Mouse (Mus musculus): ENCODE measurements at regions not wholly inside any gene's neighbourhood (a gene's known extent, or its start where the extent isn't known, plus 50 kb on each side); places are given as distances from the start of the nearest gene placed in this dataset.
"Not testable (repeated sequence)": the region's sequence is repeated elsewhere in the genome, so short reads cannot be mapped to it uniquely, and the experiment has no call there.

- no peak for DNase-seq
These were observed 3447.1 kb downstream of the 9330182O14Rik start for GRCm38 (mm10) chr15:43581246-43581645.

GRCm38 (mm10) chr15:43585751-43586150 is 3451.6 kb downstream of the 9330182O14Rik start:
- no peak for DNase-seq

- no peak for DNase-seq
These were observed 3453.9 kb downstream of the 9330182O14Rik start for GRCm38 (mm10) chr15:43588021-43588420.

GRCm38 (mm10) chr15:43607700-43608099 is 3473.5 kb downstream of the 9330182O14Rik start:
- DNase-seq: no peak

- DNase-seq: no peak
These were observed 3475.7 kb downstream of the 9330182O14Rik start for GRCm38 (mm10) chr15:43609901-43610300.

- DNase-seq: no peak
These were observed 3480.0 kb downstream of the 9330182O14Rik start for GRCm38 (mm10) chr15:43614004-43614661.

- no peak for DNase-seq
These were observed 3481.6 kb downstream of the 9330182O14Rik start for GRCm38 (mm10) chr15:43615727-43616126.

GRCm38 (mm10) chr15:43624431-43624965 is 3490.3 kb downstream of the 9330182O14Rik start:
- DNase-seq: no peak

GRCm38 (mm10) chr15:43625021-43625510 is 3490.9 kb downstream of the 9330182O14Rik start:
- DNase-seq: no peak

GRCm38 (mm10) chr15:43650818-43651500 is 3516.8 kb downstream of the 9330182O14Rik start:
- DNase-seq: no peak

- no peak for DNase-seq
These were observed 3529.5 kb downstream of the 9330182O14Rik start for GRCm38 (mm10) chr15:43663648-43664047.

GRCm38 (mm10) chr15:43678844-43679243 is 3544.7 kb downstream of the 9330182O14Rik start:
- DNase-seq: peak in 1 of 2 experiments; percentile 1

- DNase-seq: no peak
These were observed 3548.0 kb downstream of the 9330182O14Rik start for GRCm38 (mm10) chr15:43682176-43682575.

- DNase-seq: not testable (repeated sequence)
These were observed 3557.8 kb downstream of the 9330182O14Rik start for GRCm38 (mm10) chr15:43691998-43692397.

- no peak for DNase-seq
These were observed 3561.3 kb downstream of the 9330182O14Rik start for GRCm38 (mm10) chr15:43695451-43695850.

- DNase-seq: no peak
These were observed 3582.9 kb downstream of the 9330182O14Rik start for GRCm38 (mm10) chr15:43717035-43717434.

GRCm38 (mm10) chr15:43717559-43717958 is 3583.4 kb downstream of the 9330182O14Rik start:
- DNase-seq: no peak

GRCm38 (mm10) chr15:43720916-43721315 is 3586.8 kb downstream of the 9330182O14Rik start:
- DNase-seq: no peak

- no peak for DNase-seq
These were observed 3601.5 kb downstream of the 9330182O14Rik start for GRCm38 (mm10) chr15:43735697-43736096.

- DNase-seq: peak in 1 of 2 experiments; percentile 3
These were observed 3624.1 kb downstream of the 9330182O14Rik start for GRCm38 (mm10) chr15:43758256-43758655.

GRCm38 (mm10) chr15:43764606-43765005 is 3630.4 kb downstream of the 9330182O14Rik start:
- no peak for DNase-seq

- peak in 1 of 2 experiments; percentile 9 for DNase-seq
These were observed 3638.6 kb downstream of the 9330182O14Rik start for GRCm38 (mm10) chr15:43772718-43773117.

GRCm38 (mm10) chr15:43782126-43782632 is 3648.0 kb downstream of the 9330182O14Rik start:
- not testable (repeated sequence) for DNase-seq

Measured in adrenal gland, postnatal 36 days (tissue).